Mouse (Mus musculus): Measurements from ENCODE around the gene Gm20661.

Gm20661 gene

DNA sequence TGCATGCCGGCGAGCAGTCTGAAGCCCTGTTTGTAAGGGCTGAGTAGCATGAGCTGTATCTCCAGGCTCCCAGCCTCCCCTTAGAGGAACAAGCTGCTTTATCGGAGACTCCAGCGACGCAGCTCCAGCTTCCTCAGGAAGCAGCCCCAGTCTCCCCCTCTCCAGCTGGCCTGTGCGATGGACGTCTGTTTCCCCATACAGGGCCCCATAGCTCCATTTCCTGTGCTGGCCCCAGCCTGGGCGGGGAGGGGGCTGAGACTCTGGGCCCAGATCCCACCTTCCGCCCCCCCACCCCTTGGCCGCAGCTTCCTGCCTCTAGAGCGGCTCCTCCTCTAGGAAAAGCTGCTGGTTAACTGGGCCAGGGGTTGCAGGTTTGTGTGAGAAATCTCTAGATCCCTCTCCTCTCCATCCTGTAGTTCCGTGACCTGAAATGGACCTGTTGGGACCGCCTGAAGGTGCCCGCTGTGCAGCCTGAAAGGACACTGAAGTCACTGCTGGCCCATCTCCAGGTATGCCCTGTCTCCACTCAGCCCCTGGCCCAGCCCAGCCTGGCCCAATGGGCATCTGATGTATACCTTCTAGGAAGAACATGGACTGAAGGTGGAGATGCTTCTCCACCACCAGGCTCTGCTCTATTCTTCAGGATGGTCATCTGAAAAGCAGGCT, at the start of gene Gm20661:
TSS of gene Gm20661 (plus strand) at position 378 of the 666 bp plus-strand sequence.
- no peak for DNase-seq

DNA sequence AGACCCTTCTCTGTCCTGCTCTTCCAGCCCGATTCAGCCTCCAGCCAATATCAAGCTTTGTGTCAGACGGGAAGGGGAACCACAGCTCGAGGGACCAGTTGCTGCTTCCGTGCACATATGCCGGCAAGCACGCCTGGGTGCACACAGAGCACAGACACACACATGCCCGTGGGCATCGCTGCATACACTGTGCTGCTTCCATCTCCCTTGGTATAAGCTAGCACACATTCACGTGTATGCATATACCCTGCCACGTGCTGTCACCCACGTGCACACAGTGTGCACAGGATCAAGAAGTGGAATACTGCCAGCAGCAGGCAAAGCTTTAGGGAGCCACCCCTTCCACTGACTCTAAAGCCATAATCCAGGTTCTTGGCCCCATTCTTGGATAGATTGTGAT, 48.7 kb upstream of the Gm20661 start:
- DNase-seq, result no peak

DNA sequence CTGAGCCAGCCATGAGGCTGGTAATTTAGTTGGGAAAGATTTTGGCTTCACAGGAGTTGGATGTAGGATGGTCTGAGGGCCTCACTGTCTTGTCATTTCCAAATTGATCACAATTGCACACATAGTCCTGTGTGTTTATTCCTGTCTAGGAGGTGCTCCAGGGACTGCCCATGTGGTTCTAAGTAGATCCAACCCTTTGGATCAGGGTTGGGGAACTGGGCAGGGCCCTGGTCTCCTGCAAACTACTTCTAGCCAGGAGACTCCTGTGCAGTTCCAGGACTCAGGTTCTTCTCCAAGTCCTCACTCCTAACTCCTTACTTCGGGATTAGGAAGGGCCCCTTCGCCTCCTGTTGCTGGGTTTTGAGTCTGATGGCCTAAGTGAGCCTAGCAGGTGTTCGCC, 47.5 kb upstream of the Gm20661 start, which contains the start of gene Camkv:
TSS of gene Camkv (plus strand) at position 301 of the 400 bp plus-strand sequence.
- DNase-seq, result no peak

DNA sequence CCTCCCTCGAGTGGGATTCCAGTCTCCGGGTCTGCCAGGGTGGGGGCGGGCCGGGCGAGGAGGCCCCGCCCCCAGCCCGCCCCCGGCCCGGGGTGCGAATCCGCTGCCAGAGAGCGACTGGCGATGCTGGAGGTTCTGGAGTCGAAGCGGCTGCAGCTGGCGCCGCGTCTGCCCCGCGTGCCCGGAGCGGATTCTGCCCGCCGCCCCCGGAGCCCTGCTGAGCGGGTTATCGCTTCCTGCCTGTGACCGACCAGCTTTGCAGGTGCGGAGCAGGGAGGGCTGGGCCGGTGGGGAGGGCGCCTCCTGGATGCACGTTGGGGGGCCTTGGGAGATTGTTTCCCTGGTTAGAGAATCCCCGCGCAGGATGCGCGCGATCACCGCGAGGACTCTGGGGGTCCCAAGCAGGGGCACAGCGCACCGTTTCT, 47.1 kb upstream of the Gm20661 start:
- no peak for DNase-seq

DNA sequence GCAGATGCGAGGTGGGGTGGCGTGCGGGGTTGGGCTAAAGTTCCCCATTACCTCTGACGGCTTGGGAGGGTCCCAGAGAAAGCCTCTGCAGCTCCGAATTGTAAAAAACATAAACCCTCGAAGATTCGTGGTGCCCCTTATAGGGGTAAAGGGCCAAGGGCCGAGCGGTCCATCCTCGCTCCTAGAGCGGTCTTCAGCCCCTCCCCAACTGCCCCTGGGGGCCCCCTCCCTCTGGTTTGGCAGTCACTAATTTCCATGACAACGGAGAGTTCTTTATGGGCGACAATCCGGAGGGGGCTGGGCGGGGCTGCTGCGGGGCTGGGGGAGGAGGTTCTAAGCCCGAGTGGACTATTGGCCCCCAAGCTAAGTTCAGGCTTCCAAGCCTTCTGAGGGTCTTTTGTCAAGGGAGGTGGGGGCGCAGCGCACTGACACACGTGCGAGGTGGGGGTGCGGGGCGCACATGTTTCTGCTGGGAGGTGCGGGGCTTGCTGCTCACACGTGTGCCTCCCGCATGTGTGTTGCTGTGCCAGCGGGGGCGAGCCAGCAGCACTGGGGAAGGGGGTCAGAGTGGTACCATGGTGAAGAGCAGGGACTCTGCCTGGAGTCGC, 46.5 kb upstream of the Gm20661 start:
- DNase-seq, result no peak

DNA sequence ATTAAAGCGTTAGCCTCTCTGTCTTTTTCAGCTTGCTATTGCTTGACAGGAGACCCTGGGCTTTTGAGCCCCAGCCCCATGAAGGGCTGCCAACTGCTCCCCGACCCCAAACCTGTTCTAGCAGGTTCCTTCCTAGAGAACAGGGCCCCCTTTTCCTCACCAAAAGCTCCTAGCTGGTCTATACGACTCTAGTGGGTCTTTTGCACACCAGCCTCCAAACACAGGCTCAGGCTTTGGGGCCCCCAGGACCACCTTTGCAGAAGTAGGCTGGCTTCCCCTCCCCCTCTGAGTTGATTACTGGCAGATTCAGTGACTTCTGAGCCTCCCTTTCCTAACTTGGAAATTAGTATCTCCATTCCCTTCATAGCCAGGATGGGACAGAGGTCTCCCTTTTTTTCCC, 46.0 kb upstream of the Gm20661 start:
- no peak for DNase-seq

DNA sequence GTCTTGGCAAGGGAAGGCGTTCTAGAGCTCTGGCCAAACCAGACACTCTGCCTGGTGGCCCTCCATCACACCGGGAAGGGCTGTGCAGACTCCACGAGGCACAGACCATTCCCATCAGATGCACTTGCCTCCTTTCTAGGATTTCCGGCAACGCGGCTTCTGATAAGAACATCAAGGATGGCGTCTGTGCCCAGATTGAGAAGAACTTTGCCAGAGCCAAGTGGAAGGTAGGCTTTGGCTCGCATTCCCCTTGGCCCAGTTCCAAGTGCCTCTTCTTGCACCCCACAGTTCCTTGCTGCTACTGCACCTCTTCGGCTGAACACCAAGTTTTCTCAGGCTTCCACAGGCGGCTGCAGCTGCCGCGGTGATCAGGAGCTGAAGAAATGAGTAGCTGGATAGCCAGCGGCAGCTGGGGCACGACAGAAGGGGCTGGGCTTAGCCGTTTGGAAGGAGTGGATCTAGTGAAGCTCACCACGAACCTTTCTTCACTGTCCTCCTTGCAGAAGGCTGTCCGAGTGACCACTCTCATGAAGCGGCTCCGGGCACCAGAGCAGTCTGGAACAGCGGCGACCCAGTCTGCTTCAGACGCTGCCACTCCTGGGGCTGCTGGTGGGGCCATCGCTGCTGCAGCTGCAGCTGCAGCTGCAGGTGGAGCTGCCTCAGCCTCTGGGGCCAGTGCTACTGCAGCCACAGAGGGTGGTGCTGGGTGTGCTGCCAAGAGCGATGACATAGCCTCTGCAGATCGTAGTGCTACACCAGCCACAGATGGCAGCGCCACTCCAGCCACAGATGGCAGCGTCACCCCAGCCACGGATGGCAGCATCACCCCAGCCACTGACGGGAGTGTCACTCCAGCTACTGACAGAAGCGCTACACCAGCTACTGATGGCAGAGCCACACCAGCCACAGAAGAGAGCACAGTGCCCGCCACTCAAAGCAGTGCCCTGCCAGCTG, 35.3 kb upstream of the Gm20661 start:
- peak; percentile 43 for DNase-seq

DNA sequence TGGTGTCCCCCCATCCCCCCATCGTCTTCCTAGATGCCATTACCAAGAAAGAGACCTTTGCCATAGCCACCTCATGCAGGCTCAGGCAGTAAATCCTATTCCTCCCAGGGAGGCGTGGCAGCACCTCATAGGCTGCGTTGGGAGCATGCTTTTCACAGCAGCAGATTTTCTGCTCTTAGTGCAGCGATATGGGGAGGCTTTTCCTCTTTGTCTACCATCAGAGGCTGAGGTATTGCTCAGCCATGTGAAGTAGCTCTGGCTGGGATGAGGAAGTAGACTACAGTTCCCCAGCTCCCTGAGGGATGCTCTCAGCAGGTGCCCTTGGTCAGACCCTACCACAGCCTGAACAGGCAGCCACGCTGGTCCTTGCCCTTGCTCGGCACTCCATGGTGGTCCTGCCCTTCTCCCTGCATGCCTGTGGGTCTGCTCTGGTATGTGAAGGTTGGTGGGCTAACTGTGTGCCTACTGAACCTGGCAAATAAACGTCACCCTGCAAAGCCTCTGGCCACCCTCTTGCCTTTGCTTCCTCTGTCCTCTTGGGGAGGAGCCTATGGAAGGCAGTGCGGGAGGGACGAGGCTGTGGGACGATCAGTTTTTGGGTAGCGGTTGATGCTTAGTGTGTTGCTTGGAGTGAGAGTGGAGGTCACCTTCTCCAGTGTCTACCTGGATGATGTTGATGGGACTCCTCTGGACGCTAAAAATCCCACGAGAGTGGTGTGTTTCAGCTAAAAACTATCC, 33.5 kb upstream of the Gm20661 start:
- DNase-seq, result no peak

DNA sequence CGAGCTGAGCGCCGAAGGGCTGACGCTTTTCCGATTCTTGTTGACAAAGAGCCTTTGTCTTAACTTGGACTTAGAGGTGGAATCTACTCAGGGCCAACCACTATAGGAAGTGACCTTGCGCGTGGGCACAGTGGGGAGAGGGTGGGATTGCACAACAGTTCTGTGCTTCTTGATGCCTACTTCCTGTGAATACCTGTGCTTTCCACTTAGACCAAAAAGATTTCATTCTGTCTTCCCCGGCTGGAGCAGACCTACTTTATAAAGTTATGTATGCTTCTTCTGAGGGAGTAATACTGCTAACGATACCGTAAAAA, 33.0 kb upstream of the Gm20661 start, which contains the start of gene Traip:
TSS of gene Traip (plus strand) at position 215 of the 314 bp plus-strand sequence.
- no peak for DNase-seq

DNA sequence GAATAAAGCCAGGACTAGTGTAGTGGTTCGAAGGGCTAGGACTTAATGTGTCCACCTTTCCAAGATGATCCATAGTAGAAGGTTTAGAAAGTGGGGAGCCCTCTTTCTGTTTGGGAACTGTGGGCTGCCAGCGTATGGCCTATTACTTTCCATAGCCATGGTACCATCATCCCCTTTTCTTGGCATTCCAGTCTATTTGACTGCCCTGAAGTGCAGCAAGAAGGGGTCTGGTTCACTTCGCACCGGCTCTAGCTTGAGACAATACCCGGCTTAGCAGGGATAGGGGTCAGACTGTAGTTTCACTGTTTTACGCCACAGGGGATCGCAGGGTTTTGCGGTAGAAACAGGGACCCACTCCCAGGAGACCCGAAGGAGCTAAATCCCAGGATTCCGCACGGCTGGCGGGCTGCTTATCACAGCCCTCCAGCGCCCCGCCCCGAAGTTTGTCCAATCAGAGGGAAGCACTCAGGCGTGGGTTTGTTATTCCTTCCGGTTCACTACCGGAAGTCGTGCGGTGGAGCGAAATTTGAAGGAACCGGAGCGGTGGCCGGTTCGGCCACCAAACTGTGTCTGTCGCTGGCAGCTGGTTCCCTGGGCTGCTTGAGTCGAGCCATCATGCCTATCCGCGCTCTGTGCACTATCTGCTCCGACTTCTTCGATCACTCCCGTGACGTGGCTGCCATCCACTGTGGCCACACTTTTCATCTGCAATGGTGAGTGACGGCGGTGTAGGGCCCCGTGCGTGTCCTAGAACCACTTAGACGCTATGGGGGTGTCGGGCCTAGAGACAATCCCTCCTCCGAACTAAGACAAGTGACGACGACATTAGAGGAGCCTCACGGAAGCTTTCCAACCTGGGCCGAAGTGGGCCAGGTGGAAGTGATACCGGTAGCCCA, 32.1 kb upstream of the Gm20661 start:
- DNase-seq, result peak; percentile 87

DNA sequence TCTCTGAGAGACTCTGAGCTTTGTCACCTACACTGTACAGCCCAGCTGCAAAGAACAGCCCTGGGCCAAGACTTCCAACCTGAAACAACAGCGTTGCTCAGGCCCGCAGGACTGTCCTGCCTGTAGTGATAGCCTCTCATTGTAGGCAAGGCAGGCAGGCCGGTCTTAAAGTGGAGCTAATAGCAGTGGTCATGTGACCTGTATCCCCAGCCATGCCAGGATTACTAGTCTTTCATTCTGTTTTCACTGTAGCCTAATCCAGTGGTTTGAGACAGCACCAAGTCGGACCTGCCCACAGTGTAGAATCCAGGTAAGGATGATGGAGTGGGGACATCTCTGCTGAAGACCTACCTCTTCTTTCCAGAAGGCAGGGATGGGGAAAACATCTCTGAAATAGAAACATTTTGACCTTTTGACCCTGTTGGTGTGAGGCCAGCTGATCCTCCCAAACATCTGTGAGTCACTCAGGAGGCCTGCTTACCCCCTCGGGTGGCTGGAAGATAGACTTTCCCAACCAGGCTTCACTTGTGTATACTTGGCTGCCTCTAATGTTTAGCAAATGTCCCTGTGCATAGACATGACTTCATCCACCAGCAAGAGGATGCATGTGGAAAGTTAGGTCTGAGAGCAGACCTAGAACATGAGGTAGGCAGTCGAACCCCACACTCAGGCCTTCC, 27.1 kb upstream of the Gm20661 start:
- no peak for DNase-seq

DNA sequence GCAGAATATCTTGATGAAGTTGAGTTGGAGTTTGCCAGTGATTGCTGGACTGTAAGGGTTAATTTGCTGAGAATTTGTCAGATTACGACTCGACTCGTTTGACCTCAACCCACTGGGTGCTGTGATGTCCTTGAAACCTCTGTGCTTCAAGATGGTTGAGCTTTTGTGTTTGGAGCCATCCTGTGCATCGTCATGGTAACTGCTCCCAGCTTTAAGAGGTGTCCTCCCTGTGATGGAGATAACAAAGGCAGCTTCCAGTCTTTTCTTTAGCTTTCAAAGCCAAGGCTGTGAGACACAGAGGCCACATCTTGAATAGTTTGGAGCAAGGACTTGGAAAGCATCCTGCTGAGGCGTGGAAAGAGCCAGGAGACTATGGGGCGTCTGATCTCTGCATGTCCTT, 25.7 kb upstream of the Gm20661 start:
- no peak for DNase-seq

DNA sequence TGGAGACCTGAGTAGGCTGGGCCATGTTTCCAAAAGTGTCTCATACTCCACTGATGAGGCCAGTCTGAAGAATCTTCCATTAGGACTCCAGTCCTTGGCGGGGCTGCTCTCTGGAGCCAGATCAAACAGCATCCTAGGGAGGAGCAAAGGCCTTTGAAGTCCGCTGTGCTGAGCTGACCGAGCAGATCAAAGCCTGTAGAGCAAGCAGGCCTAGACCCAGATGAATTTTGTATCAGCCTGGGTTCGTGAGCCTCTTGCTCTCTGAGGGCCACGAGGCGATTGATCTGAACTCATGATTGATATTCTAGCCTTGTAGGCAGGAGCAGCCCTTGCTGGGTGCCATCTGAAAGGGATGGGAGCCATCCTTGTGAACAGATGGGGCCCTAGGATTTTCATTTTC, 23.0 kb upstream of the Gm20661 start:
- no peak for DNase-seq

DNA sequence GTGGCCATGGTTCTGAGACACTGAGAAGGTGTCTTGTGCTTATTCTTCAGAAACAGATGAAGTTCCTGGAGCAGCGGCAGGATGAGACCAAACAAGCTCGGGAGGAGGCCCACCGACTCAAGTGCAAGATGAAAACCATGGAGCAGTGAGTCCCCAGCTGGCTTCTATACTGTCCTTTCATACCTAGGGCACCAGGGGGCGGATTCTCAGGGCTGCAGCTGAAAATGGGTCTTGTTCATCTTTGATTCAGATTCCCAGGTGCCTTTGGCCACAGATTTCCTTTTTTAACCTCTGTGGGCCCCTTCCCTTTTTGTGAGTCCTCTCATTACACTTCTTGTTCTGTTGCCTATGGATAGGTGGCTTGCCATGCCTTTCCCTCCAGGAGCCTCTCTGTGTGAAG, 21.9 kb upstream of the Gm20661 start:
- DNase-seq, result no peak

DNA sequence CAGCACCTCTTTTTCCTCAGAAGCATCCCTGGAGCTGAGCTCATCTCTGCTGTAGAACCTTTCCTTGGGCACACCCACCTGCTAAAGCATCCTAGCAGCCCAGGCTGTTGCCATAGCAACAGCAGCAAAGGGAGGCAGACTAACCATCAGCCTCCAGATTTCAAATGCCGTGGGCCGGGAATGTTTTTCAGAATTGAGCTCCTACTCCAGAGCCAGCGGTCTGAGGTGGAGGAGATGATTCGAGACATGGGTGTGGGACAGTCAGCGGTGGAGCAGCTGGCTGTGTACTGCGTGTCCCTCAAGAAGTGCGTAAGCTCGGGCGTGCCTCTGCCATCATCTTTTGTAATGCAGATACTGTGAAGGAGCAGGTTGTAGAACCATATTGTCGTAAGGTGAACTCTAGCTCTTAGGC, 21.5 kb upstream of the Gm20661 start:
- DNase-seq, result no peak

DNA sequence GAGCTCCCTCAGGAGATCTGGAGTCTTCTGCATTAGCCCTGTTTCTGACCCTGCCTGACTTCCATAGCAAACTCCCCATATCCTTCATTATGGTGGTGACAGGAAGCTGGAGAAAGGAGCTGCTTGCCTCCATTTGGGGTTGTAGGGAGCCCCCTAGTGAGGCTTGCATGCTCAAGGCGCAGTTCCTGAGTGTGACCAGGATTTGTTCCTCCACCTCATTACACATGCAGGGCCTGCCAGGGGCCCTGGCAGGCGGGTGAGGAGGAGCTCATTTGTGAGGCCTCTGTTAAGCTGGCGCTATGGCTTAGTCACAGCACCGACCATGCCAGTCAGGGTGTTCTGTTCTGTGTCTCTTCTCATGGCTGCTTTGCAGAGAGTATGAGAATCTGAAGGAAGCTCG, 21.0 kb upstream of the Gm20661 start:
- DNase-seq, result no peak

DNA sequence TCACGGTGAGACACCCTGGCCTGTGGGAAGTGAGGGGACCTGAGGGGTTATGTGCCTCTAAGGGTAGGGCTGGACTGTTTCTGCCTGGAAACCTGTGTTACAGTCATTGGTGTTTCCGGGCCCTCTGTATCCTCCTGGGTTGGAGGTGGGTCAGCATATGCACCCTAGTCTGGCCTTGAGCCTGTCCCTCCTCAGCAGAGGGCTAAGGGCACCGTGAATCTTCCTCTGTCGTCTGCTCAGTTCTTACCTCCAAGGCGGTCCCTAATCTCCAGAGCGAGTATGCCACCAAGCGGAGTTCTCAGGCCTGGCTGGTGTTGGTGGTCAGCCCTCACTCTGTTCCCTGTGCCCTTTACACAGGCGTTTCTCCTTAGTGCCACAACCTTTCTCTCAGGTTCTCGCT, 19.9 kb upstream of the Gm20661 start:
- DNase-seq, result no peak

DNA sequence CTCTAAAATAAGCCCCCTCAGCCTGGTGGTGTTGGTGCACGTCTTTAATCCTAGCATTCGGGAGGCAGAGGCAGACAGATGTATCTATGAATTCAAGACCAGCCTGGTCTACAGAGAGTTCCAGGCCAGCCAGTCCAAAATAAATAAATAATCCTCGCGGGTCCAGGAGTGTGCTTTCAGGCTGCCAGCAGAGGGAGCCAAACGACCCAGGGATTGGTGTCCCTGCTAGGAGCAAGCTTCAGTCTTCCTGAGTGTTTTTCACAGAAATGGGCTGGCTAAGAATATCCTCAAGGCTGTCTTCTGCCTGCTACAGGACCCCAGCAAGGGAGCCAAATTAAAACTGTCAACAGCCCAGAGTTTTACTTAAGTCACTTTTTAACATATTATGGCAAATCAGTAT, 19.2 kb upstream of the Gm20661 start:
- peak; percentile 74 for DNase-seq

DNA sequence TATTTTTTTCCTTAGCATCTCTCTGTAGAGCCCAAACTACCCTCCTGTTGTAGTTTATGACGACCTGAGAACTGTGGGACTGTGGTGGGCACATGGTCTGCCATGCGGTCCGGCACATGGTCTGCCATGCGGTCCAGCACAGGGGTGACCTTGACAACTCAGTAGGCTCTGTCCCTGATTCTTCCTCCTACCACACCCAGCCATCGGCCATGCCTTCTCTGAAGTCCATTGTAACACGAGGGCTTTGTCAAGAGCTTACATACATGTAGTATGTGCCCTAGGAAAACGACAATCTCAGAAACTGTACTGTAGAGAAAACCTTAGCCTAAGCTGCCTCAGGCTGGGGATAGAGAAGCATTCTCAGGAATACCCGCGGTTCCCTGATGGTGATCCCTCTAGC, 18.2 kb upstream of the Gm20661 start:
- DNase-seq, result no peak

DNA sequence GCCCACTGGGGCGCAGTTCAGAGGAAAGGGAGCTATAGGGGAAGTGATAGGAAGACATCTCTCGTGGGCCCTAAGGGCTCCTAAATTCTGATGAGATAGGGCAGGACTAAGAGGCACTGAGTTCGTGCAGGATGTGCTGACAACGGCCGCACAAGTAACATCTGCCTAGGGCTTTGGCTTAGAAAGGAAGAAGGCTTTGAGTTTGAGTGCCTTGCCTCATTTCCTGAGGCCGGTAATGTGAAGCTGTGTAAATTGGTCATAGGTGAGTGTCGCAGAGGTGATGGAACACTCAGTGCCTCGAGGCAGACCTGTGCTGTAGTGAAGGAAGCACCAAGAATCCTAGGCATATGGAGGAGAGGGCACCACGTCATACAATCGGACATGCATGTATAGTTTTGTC, 16.2 kb upstream of the Gm20661 start:
- no peak for DNase-seq

DNA sequence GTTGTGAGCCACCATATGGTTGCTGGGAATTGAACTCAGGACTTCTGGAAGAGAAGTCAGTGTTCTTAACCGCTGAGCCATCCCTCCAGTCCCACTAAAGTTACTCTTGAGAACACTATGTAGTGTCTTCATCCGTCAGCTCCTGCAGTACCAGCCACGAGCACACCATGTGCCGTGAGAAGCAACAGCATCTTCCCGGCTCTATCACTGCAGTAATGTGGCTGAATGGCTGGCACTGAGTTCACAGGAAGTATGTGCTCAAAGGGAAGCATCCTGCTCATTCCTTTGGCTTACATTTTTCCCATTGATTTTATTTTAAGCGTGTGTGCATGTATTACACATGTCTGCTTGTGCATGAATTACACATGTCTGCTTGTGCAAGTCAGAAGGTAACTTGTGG, 15.4 kb upstream of the Gm20661 start:
- DNase-seq, result no peak
